Mouse (Mus musculus) small intestine, adult 10 weeks (tissue): ENCODE measurements around the gene Gm5795. TPM values are rescaled to one million over a fixed set of nuclear protein-coding genes. Genes with fewer than 3 reads are reported as not detected.

ENCODE experiments used
- polyA plus RNA-seq: library from polyadenylated mRNA; stranded (reverse); fragments of 350-450 nt; fragmentation: Illumina TruSeq; extraction: RNeasy Lipid Tissue Mini Kit (QIAGEN cat#74804); gene quantifications from one replicate; pipeline ENCODE4 v1.2.3, GENCODE M21; 2014; ENCODE audit warnings: low replicate concordance

The Gm5795 gene
- not detected for polyA plus RNA-seq

DNA sequence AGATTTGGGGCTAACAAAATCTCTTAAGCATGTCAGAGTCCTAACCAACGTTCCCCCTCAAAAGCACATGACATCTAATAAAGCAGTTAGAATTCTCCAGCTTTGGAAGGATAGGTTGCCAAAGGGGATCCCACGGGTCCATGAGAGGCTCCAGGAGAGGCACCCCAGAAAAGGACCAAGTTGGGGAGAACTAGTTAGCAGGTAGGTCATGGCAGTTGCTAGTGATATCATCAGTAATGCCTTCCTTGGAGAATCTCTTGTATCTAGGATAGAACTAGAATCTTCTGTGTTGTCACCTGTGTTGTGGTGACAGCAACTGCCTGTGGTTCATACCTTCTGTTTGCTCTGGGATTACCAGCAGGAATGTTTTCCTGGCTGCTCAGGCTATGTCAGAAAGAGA is at the start of gene Gm5795:
TSS of gene Gm5795 (plus strand) at position 301 of the 400 bp plus-strand sequence.

DNA sequence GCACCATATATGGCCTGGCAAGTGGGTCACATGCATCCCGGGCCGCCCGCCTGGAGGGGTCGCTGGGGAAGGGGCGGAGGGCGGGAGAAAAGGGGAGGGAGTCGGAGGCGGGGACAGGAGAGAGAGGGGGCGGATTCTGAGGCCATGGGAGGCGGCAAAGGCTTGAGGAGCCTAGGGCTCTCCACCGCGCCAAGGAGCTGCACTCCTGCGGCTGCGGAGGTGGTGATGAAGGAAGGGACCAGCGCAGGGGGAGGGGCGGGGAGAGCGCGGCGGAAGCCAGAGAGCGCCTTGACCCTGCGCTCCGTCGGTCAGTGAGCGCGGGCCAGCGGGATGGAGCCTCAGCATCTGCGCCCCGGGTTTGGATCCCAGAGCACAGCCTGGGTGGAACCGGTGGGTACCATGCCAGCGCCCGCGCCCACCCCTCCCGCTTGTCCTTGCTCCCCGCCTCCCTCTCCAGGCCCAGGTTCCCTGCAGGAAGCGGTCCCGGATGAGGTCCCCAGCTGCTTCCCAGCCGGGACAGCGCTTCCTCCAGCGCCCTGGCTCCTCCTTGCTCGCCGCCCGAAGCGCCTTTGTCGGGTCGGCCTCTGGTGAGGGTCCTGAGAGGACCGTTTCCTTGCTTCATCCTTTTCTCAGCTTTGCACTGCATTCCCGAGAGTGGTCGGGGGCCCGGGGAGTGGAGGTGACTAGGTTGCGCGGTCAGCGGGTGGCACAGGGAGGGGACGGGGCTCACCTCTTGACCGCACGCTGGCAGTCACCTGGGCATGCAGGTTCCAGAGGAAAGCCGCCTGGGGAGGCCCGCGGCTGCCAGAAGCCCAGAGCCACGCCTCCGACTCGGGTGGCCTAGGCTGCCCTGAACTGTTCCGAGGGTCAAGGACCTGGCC is 20.5 kb downstream of the Gm5795 start, which contains the start of gene D830030K20Rik:
TSS of gene D830030K20Rik (plus strand) at position 217 of the 881 bp plus-strand sequence.

Other genes starting within 250 kb of the Gm5795 start
- gene Gm2888, start 158.3 kb upstream of the Gm5795 start, polyA plus RNA-seq: not detected
- gene Gm2897, start 139.0 kb upstream of the Gm5795 start, polyA plus RNA-seq: 1.0 TPM
- gene Gm10340, start 54.3 kb upstream of the Gm5795 start, polyA plus RNA-seq: not detected
- gene D830030K20Rik, start 20.2 kb downstream of the Gm5795 start, polyA plus RNA-seq: 13.1 TPM
- 0.22 TPM for gene Gm2956, start 144.4 kb downstream of the Gm5795 start, polyA plus RNA-seq
- not detected for gene Gm10413, start 206.8 kb downstream of the Gm5795 start, polyA plus RNA-seq
- gene Gm10409, start 224.4 kb downstream of the Gm5795 start, polyA plus RNA-seq: 0.71 TPM
- gene Gm3005, start 239.8 kb downstream of the Gm5795 start, polyA plus RNA-seq: 0.22 TPM